Mouse (Mus musculus) C2C12 (cell line): ENCODE measurements at regions not wholly inside any gene's neighbourhood (a gene's known extent, or its start where the extent isn't known, plus 50 kb on each side); places are given as distances from the start of the nearest gene placed in this dataset.

ENCODE experiments used
- H3K27me3 ChIP-seq: one replicate; pipeline ENCODE4 v1.6.1; 2011; ENCODE audit not compliant: control insufficient read depth, insufficient read depth, insufficient read length
- H3K36me3 ChIP-seq: one replicate; pipeline ENCODE4 v1.6.1; 2011; ENCODE audit not compliant: control insufficient read depth, insufficient read depth
- H3K4me3 ChIP-seq: one replicate; pipeline ENCODE4 v1.5.1; 2011; ENCODE audit warnings: mild to moderate bottlenecking, control low read depth; ENCODE audit not compliant: poor library complexity, insufficient read depth, severe bottlenecking
- H3K79me2 ChIP-seq: one replicate; pipeline ENCODE4 v1.6.1; 2011; ENCODE audit not compliant: control insufficient read depth, insufficient read depth
- H3K79me3 ChIP-seq: one replicate; pipeline ENCODE4 v1.6.1; 2011; ENCODE audit warnings: low read depth, control low read depth
- H3ac ChIP-seq: one replicate; pipeline ENCODE3; 2011; ENCODE audit warnings: low read depth; ENCODE audit not compliant: control insufficient read depth, insufficient read length
- CEBPB ChIP-seq: IDR thresholded peaks from one replicate; pipeline ENCODE4 v1.6.1; 2011; ENCODE audit warnings: low read depth, mild to moderate bottlenecking, control low read depth, moderate library complexity
- CTCF ChIP-seq: IDR thresholded peaks from one replicate; pipeline ENCODE4 v1.5.1; 2011; ENCODE audit not compliant: control insufficient read depth, insufficient read depth, insufficient read length
- FOSL1 ChIP-seq: IDR thresholded peaks from one replicate; pipeline ENCODE4 v1.8.0; 2011; ENCODE audit warnings: mild to moderate bottlenecking, low read length; ENCODE audit not compliant: poor library complexity, insufficient read depth, severe bottlenecking
- MAX ChIP-seq: IDR thresholded peaks from one replicate; pipeline ENCODE4 v1.6.1; 2011; ENCODE audit warnings: mild to moderate bottlenecking, control low read depth
- MYOD1 ChIP-seq: IDR thresholded peaks from one replicate; pipeline ENCODE4 v1.6.1; 2011; ENCODE audit warnings: low read depth; ENCODE audit not compliant: control insufficient read depth, insufficient read length
- MYOG ChIP-seq: IDR thresholded peaks from one replicate; pipeline ENCODE4 v1.6.1; 2011; ENCODE audit not compliant: control insufficient read depth, insufficient read length; ENCODE audit errors: extremely low read depth
- USF1 ChIP-seq: IDR thresholded peaks from one replicate; pipeline ENCODE4 v1.6.1; 2011; ENCODE audit warnings: low read depth, mild to moderate bottlenecking, control low read depth, moderate library complexity

DNA sequence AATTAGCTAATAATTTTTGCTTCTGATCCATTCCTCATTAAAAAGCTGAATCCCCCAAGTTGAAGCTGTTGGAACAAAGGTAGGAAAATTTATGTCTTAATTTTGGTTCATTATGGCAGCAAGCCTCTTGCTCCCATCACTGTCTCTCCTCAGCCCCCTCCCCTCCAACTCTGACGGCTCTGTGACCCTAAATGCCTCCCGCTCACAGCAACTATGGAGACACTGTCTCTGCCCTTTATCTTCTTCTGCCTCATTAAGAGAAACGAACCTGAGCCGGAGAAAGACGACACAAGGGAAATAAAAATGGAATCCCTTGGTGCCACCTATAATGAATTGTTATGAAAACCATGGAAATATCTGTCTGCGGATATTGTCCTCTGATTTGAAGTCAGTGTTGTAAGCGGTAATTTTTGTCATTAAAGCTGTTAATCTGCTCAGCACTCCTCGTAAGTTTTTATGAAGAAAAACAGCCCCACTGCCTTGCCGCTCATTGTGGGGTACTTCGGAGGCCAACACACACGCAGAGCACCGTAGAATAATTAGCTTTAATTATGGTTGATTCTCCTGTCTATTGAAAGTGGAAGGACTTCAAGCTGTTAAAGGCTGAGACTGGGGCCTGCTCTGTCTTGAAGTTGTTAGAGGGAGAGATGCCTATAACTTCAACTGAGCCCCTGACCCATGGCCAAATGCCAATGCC is 208.1 kb upstream of the Clint1 start:
- TF ChIP-seq MYOD1 (no peak), FOSL1 (no peak)
- Histone ChIP-seq H3ac (no peak overlapping the region), H3K27me3 (no peaks in the 10 kb centered on the region), H3K79me3 (no peaks in the 10 kb centered on the region), H3K4me3 (no peak overlapping the region), H3K36me3 (no peaks in the 10 kb centered on the region), H3K79me2 (no peaks in the 10 kb centered on the region)

DNA sequence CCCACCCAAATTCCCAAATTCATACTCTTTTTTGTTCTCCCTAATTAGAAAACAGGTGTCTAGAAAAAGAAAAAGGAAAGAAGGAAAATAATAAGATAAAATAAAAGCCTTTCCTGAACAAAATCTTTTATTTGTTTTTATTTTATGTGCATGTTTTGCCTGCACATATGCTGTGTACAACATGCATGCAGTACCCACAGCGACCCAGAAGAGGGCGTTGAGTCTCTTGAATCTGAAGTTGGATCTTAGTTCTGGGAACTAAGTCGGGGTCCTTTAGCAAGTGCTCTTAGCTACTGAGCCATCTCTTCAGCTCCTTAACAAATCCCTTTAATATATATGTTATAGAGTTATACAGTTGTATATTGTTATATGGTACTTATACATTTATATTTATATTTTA is 206.0 kb upstream of the Clint1 start:
- Histone ChIP-seq H3K79me2 (no peaks in the 10 kb centered on the region), H3K79me3 (no peaks in the 10 kb centered on the region), H3K36me3 (no peaks in the 10 kb centered on the region), H3K4me3 (no peak overlapping the region), H3ac (no peak overlapping the region), H3K27me3 (no peaks in the 10 kb centered on the region)
- TF ChIP-seq MYOD1 = no peak
- no peak for TF ChIP-seq CEBPB
- TF ChIP-seq USF1 = no peak
- TF ChIP-seq CTCF = no peak
- TF ChIP-seq FOSL1 = no peak
- no peak for TF ChIP-seq MYOG
- no peak for TF ChIP-seq MAX

DNA sequence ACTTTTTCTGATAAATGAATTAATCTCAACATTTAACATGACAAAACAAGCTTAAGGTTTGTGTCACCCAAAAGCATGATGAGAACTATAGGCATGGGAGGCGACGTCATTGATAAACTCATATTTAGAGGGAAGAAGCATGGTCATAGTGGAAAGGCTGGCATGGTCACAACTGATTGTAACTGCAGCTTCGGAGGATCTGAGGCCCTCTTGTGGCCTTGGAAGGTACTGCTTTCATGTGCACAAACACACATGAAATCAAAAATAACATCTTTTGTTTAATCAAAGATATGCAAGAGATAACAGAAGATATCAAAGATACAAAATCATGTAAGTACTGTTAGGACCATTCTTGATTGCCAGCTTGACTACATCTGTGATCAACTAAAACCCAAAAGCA is 204.0 kb upstream of the Clint1 start:
- Histone ChIP-seq H3K27me3 (no peaks in the 10 kb centered on the region), H3K36me3 (no peaks in the 10 kb centered on the region), H3K79me2 (no peaks in the 10 kb centered on the region), H3K4me3 (no peak overlapping the region), H3ac (no peak overlapping the region), H3K79me3 (no peaks in the 10 kb centered on the region)
- TF ChIP-seq CEBPB (no peak), MAX (no peak)

GRCm38 (mm10) chr11:45656260-45656659 is 195.6 kb upstream of the Clint1 start:
- Histone ChIP-seq H3K79me2 (no peaks in the 10 kb centered on the region), H3K27me3 (no peaks in the 10 kb centered on the region), H3ac (no peak overlapping the region), H3K36me3 (no peaks in the 10 kb centered on the region), H3K79me3 (no peaks in the 10 kb centered on the region), H3K4me3 (no peak overlapping the region)
- TF ChIP-seq FOSL1 (no peak), MYOG (no peak), CTCF (no peak), USF1 (no peak), CEBPB (no peak)

- TF ChIP-seq FOSL1 (no peak), USF1 (no peak), CTCF (no peak), MAX (no peak), MYOD1 (no peak), CEBPB (no peak), MYOG (no peak)
- Histone ChIP-seq H3K4me3 (no peak overlapping the region), H3K79me3 (no peaks in the 10 kb centered on the region), H3K36me3 (no peaks in the 10 kb centered on the region), H3K27me3 (no peaks in the 10 kb centered on the region), H3K79me2 (no peaks in the 10 kb centered on the region), H3ac (no peak overlapping the region)
Observed at GRCm38 (mm10) chr11:45670156-45670830, 181.6 kb upstream of the Clint1 start.

DNA sequence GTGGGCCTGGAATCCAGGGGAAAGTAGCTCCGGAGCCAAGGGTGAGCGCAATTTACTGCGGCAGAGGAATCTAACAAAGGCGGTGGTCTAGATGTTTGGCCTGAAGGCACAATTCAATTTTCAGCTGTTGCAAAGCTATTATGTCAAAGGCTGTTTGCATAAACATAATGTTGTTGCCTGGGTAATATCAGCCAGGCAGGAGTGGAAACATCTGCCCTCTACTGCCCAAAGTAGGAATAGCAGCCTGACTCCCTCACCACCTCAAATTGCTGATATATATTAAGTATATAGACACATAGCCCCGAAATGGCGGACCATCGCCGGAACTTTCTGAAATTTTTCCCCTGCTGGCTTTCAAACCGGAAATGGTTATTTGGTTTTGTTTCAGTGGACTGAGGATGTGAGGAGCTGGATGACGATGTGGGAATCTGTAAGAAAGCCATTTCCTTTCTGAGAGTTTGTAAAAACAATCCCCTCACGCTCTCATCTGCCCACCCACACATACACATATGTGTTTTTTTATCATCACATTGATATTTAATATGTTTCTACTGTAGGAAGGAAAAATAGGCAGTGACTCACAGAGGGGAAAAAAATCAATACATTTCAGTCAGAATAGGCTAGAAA is 173.1 kb upstream of the Clint1 start:
- H3K79me2 ChIP-seq = no peaks in the 10 kb centered on the region
- TF ChIP-seq CTCF = peak; percentile 27
- no peak for TF ChIP-seq MYOG

More for the DNA sequence above, 173.1 kb upstream of the Clint1 start:
- H3K4me3 ChIP-seq = no peak overlapping the region
- no peaks in the 10 kb centered on the region for H3K79me3 ChIP-seq
- no peaks in the 10 kb centered on the region for H3K27me3 ChIP-seq
- no peak overlapping the region for H3ac ChIP-seq
- H3K36me3 ChIP-seq = no peaks in the 10 kb centered on the region
